Mouse (Mus musculus) CH12.LX (cell line): Measurements from ENCODE around the gene Slc1a7.

Experiments
- CTCF ChIP-seq, 2 experiments: IDR thresholded peaks in 1 of 2; conservative IDR thresholded peaks in 1 of 2; 2 replicates each; pipeline ENCODE4 v1.5.1; 2011 to 2012; ENCODE audit warnings: low read depth in 2 of 2, low read length in 2 of 2, improper control_type of control experiment in 1 of 2, inconsistent platforms in 1 of 2, mild to moderate bottlenecking in 1 of 2, moderate library complexity in 1 of 2
- EP300 ChIP-seq: IDR thresholded peaks from 2 replicates; pipeline ENCODE4 v1.6.1; 2011; ENCODE audit warnings: low read length, improper control_type of control experiment
- KAT2A ChIP-seq: IDR thresholded peaks from 2 replicates; pipeline ENCODE4 v1.6.1; 2012; ENCODE audit warnings: low read length, improper control_type of control experiment, inconsistent platforms; ENCODE audit not compliant: insufficient replicate concordance
- MAX ChIP-seq: IDR thresholded peaks from 2 replicates; pipeline ENCODE4 v1.6.1; 2011; ENCODE audit warnings: low read length, improper control_type of control experiment
- MAZ ChIP-seq: IDR thresholded peaks from 2 replicates; pipeline ENCODE4 v1.6.1; 2012; ENCODE audit warnings: low read depth, mild to moderate bottlenecking, inconsistent platforms, low read length, improper control_type of control experiment, moderate library complexity
- MEF2A ChIP-seq: IDR thresholded peaks from 2 replicates; pipeline ENCODE4 v1.6.1; 2014; ENCODE audit warnings: low read depth, mild to moderate bottlenecking, inconsistent platforms, low read length, improper control_type of control experiment, borderline replicate concordance
- MXI1 ChIP-seq: IDR thresholded peaks from 2 replicates; pipeline ENCODE4 v1.6.1; 2011; ENCODE audit warnings: mild to moderate bottlenecking, low read depth, low read length, improper control_type of control experiment
- MYC ChIP-seq: IDR thresholded peaks from 2 replicates; pipeline ENCODE4 v1.6.1; 2011; ENCODE audit warnings: low read depth, mild to moderate bottlenecking, improper control_type of control experiment, low read length
- POLR2A ChIP-seq: IDR thresholded peaks from 2 replicates; pipeline ENCODE4 v1.6.1; 2011; ENCODE audit warnings: low read depth, mild to moderate bottlenecking, improper control_type of control experiment, low read length
- POLR2AphosphoS2 ChIP-seq: IDR thresholded peaks from 2 replicates; pipeline ENCODE4 v1.6.1; 2011; ENCODE audit warnings: low read depth, low read length, improper control_type of control experiment
- TCF12 ChIP-seq: IDR thresholded peaks from 2 replicates; pipeline ENCODE4 v1.6.1; 2014; ENCODE audit warnings: low read depth, mild to moderate bottlenecking, inconsistent platforms, low read length, improper control_type of control experiment
- UBTF ChIP-seq: IDR thresholded peaks from 2 replicates; pipeline ENCODE4 v1.6.1; 2012; ENCODE audit warnings: low read depth, mild to moderate bottlenecking, inconsistent platforms, low read length, improper control_type of control experiment, moderate library complexity
- ZKSCAN1 ChIP-seq: IDR thresholded peaks from 2 replicates; pipeline ENCODE4 v1.6.1; 2012; ENCODE audit warnings: low read depth, inconsistent platforms, low read length, improper control_type of control experiment, borderline replicate concordance

- no peak for TF ChIP-seq CTCF (conservative IDR thresholded peaks at IDR 0.05 in 1 of 2, IDR thresholded peaks at IDR 0.05 in 1 of 2; ENCODE audit: low read depth in 2 of 2, low read length in 2 of 2)
- TF ChIP-seq TCF12: no peak
- no peak for TF ChIP-seq POLR2A
- no peak for TF ChIP-seq MAX
- no peak for TF ChIP-seq MYC
- TF ChIP-seq KAT2A: no peak
- TF ChIP-seq UBTF: no peak
- TF ChIP-seq EP300: no peak
- no peak for TF ChIP-seq MAZ
- TF ChIP-seq MXI1: no peak
- no peak for TF ChIP-seq POLR2AphosphoS2
- no peak for TF ChIP-seq MEF2A
- TF ChIP-seq ZKSCAN1: no peak
Measured at GRCm38 (mm10) chr4:107971162-107971561, 3.0 kb downstream of the Slc1a7 start.
